Mouse (Mus musculus): ENCODE data around the gene Npl.
"Not testable (repeated sequence)": the region's sequence is repeated elsewhere in the genome, so short reads cannot be mapped to it uniquely, and the experiment has no call there.

The Npl gene

DNA sequence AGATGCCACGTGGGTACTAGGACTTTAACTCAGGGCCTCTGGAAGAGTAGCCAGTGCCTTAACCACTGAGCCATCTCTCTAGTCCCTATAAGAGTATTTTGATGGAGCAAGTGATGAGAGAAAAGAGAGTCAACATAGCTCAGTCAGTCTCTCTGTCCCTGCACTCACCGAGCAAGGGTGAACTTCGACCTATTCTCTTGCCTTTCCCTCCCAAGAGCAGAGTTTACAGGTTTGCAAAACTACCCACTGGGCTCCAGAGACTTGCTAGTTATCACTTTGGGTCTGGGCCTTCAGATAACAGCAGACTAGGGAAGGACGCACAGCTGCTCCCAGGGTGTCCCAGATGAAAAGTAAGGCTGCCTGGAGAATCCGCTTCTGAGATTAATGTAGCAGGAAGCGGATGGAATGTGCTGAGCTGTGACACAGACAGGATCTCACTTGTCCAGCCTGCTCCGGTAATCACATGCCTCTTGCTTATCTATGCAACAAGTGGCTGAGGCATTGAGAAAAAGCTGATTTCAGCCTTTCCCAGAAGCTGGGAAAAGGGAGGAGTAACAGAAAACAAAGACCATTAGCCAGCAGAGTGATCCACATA lies 7.0 kb downstream of the Npl start:
- no peak for DNase-seq (ENCODE audit: low spot score)

GRCm38 (mm10) chr1:153540753-153541152 lies 9.1 kb downstream of the Npl start:
- no peak for DNase-seq (ENCODE audit: low spot score)

- no peak for DNase-seq (ENCODE audit: low spot score)
These were observed 10.0 kb downstream of the Npl start for GRCm38 (mm10) chr1:153539739-153540333.

- DNase-seq (ENCODE audit: low spot score) = peak; percentile 33
These were observed 14.2 kb downstream of the Npl start for GRCm38 (mm10) chr1:153535611-153536010.

DNA sequence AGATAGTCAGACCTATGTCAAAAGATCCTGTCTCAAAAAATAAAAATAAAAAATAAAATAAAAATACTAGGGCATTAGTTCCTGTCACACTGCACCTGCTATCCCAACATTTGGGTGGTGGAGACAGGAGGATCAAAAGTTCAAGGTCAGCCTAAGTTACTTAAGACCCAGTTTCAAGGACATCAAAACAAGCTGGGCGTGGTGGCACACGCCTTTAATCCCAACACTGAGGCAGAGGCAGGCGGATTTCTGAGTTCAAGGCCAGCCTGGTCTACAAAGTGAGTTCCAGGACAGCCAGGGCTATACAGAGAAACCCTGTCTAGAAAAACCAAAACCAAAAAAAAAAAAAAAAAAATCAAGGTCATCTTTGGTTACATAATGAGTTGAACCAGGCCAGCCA lies 16.9 kb downstream of the Npl start:
- not testable (repeated sequence) for DNase-seq (ENCODE audit: low spot score)

GRCm38 (mm10) chr1:153532234-153532841 lies 17.5 kb downstream of the Npl start:
- DNase-seq (ENCODE audit: low spot score) = no peak

DNA sequence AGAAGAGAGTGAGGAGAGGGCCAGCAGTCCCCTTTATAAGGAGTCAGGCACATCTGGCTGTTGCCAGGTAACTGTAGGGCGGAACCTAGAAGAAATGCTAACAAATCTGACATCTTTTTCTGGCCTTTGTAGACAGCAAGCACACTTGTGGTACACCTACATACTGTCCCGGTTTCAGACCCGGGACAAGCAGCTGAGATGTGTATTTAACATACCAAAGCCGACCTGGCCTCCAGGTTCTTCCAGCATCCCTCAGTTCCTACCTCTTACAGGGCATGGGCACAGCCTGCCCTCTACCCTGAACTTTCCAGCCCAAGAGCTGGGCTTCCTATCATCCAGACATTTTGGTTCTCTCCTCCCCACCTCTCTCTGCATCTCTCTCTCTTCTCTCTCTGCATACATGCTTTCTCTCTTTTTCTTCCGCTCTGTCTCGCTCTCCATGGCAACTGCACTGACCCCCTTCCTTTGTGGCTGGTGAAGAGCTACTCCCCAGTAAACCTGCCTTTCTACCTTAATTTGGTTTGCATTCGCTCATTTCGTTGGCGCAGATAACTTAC lies 18.1 kb downstream of the Npl start:
- no peak for DNase-seq (ENCODE audit: low spot score)

DNA sequence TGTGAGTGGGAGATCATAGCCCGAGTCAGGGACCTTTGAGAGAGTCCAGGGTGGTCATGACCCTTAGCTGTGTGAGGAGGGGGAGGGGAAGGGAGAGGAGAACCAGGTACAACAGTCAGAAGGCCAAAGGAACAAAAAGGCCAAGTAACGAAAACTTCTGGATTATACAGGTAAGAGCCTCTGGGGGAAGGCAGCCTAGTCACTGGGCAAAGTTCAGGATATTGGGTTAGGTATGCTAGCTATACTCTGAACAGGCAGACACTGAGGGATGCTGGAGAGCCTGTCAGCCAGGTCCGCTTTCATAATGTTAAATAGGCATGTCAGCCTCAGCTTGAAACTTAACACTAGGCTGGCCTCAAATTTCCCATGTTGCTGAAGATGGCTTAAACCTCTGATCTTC lies 27.7 kb downstream of the Npl start:
- DNase-seq (ENCODE audit: low spot score) = no peak

DNA sequence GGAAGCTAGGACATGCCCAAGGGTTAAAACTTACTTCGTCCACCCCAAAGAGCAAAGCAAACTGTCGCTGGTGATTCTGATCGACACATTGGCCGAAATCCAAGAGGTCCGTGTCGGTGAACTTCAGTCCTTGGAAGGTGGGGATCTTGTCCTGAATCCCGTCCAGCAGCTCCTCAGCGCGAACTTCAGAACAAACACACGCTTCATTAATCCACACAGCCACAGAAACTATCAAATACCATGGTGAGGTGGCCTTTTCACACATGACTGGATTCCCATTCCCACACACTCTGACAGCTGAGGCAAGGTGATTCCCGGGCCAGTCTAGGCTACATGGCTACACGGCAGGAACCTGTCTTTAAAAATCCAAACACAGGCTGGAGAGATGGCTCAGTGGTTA lies 34.5 kb downstream of the Npl start:
- DNase-seq (ENCODE audit: low spot score) = no peak

DNA sequence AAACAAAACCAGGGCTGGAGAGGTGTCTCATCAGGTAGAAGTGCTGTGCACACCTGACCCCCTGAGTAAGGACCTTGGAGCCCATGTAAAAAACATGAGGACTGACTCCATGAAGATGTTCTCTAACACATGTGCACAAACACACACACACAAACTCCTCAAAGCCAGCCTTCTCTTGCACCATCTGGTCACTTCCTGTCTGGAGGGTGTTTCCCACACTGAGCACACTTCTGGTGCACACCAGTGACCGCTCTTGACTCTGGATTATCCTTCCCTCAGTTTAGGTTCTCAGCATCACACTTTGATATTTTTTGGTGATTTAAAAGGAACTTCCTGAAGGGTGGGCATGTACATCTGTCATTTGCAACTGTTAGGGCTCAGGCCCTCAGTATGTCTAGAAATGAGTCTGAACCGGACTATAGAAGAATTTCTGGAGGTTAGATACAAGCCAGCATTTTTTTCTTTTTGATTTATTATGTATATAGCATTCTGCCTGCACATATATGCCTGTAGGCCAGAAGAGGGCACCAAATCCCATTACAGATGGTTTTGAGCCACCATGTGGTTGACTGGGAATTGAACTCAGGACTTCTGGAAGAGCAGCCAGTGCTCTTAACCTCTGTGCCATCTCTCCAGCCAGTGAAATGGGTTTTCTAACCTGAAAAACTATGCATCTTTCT lies 39.4 kb downstream of the Npl start:
- no peak for DNase-seq (ENCODE audit: low spot score)

DNA sequence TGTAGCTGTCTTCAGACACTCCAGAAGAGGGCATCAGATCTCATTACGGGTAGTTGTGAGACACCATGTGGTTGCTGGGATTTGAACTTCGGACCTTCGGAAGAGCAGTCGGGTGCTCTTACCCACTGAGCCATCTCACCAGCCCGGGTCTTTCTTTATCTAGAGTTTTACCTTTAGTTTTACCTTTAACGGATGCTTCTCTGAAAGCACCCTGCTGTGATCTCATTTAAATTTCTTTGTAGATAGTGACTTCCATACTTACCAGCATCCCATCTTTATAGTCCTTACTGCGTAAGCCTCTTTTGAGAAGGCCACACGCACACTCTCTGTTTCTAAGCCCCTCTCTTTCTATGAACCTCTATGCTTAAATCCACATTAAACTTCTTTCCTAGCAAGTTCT lies 40.3 kb downstream of the Npl start:
- not testable (repeated sequence) for DNase-seq (ENCODE audit: low spot score)

GRCm38 (mm10) chr1:153509012-153509411 lies 40.8 kb downstream of the Npl start:
- DNase-seq (ENCODE audit: low spot score) = no peak

DNA sequence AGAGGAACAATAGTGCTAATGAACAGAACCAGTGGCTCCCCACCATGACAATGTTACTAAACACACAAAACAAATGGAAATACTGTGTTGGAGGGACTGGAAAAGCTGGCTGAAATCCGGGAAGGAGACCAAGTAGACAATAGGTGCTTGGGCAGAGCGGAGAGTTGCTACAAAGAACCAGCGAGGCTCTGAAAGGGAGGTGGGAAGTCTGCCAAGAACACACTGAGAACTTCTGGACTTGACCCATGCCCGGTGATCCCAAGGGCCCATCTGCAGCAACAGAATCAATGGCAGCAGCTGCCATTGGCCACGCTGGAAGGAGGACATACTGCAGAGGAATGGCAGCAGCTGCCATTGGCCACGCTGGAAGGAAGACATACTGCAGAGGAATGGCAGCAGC lies 43.6 kb downstream of the Npl start:
- DNase-seq (ENCODE audit: low spot score) = no peak

DNA sequence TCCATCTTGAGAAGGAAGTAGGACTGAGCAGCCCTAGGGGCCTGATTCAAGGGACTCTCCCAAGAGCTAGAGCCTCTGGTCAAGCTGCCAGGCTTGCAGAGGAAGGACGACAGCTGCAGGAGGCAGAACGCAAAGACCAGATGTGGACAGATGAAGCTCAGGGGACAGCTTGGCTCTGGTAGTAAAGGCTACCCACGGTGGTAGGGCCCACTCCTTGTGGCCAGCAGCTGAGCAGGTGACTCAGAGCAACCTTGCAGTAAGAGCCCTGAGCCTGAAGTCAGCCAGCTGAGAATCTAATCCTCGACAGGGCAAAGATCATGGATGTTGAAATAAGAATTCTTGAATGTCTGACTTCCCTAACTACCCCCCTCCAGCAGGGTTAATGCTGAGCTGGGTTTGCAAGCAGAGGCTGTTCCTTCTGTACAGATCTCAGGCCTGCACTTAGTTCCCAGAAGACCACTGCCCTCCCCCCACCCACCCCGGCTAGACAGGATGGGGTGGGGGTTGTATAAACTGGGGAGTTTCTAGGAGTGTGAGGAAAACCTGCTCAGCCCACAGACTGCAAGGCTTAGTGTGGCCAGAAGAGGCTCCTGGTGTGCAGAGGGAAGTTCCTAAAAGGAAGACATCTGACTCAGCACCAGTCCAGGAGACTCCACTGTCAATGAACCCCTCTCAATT lies 48.1 kb downstream of the Npl start:
- no peak for DNase-seq (ENCODE audit: low spot score)

- no peak for DNase-seq (ENCODE audit: low spot score)
These were observed 49.8 kb downstream of the Npl start for GRCm38 (mm10) chr1:153500030-153500429.

- no peak for DNase-seq (ENCODE audit: low spot score)
These were observed 53.8 kb downstream of the Npl start for GRCm38 (mm10) chr1:153496030-153496429.

GRCm38 (mm10) chr1:153493931-153494330 lies 55.9 kb downstream of the Npl start:
- no peak for DNase-seq (ENCODE audit: low spot score)

DNA sequence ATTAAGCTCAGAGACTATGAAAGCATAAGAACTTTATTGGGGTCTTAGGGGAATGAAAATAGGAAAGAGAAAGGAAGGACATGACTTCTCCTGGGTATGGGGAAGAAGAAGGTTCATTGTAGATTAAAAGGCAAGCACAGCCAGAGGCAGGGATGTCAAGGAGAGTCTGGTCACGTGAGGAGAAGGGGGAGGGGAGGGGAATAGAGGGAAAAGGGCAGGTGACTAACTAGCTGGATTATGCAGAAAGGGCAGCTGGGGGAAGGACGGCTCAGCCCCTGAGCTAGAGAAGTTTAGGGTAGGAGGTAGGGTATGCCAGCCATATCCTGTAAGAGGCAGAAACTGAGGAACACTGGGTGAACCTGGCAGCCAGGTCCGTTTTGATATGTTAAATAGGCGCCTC lies 56.5 kb downstream of the Npl start:
- no peak for DNase-seq (ENCODE audit: low spot score)

DNA sequence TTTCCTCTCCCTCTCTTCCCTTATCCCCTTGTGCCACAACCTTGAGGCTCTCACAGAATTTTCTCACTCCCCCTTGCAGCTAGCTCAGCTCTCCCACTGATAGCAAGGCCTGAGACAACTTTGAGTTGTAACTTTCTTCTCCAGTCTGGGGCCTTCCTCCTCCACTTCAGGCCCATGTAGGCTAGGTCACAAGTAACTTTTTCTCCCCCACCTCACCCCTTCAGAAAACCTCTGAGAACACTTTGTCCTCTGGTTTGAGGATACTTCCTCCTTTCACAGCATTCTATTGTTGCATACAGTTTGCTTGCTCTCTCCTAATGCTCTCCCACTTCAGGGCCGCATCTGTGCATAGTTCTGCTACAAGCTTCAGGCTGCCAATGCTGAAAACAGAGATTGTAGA lies 58.0 kb downstream of the Npl start:
- no peak for DNase-seq (ENCODE audit: low spot score)

- DNase-seq (ENCODE audit: low spot score) = no peak
These were observed 58.5 kb downstream of the Npl start for GRCm38 (mm10) chr1:153491345-153491744.

DNA sequence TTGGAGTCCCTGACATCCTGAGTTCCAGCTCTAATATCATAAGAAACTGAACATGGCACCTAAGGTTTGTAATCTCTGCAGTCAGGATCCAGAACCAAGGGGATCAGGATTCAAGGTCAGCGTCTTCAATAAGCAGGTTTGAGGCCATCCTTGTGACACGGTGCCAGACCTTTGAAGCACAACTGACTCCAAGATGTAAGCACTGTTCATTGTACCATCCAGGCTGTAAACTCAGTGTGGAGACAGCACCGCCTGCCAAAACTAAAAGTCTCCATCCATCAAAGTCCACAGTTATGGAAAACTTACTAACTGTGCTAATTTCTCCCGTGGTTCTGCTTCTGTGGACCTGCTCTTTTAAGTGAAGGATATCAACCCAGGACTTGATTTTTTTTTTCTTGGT lies 59.9 kb downstream of the Npl start:
- DNase-seq (ENCODE audit: low spot score) = no peak

DNA sequence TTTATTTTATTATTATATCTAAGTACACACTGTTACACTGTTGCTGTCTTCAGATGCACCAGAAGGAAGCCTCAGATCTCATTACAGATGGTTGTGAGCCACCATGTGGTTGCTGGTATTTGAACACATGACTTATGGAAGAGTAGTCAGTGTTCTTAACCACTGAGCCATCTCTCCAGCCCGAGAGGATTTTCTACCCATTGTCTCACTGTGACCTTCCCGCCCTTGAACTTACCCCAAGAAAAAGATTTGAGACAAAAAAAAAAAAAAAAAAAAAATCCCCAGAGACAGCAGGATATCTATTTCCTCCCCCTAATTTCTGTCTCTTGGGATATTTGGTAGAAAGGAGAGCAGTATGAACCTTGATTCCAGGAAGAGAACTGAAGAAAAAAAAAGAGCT lies 60.3 kb downstream of the Npl start:
- DNase-seq (ENCODE audit: low spot score) = no peak

All from layer of hippocampus, adult 11-12 months (tissue).